Mouse (Mus musculus) bone marrow, adult 2 months (tissue): ENCODE data around the gene 6030458C11Rik. TPM values are rescaled to one million over a fixed set of nuclear protein-coding genes. Genes with fewer than 3 reads are reported as not detected.

ENCODE experiments used
- H3K27ac ChIP-seq: fragments of 200-500 bp; 2 replicates; pipeline ENCODE4 v1.5.1; 2012; ENCODE audit warnings: low read depth, mild to moderate bottlenecking, control low read depth, inconsistent platforms, low read length; ENCODE audit not compliant: control insufficient read depth, poor library complexity, insufficient read depth
- H3K4me1 ChIP-seq: fragments of 200-500 bp; 2 replicates; pipeline ENCODE4 v1.6.1; 2011; ENCODE audit warnings: low read length; ENCODE audit not compliant: control insufficient read depth, insufficient read depth
- H3K4me3 ChIP-seq: fragments of 200-500 bp; replicated peaks from 2 replicates; pipeline ENCODE3; 2011; ENCODE audit warnings: mild to moderate bottlenecking, low read depth, low read length, control low read depth; ENCODE audit not compliant: control insufficient read depth
- CTCF ChIP-seq: fragments of 200-500 bp; IDR thresholded peaks from 2 replicates; pipeline ENCODE4 v1.5.1; 2011; ENCODE audit warnings: low read length, control low read depth; ENCODE audit not compliant: control insufficient read depth, insufficient read depth
- POLR2A ChIP-seq: fragments of 200-500 bp; IDR thresholded peaks from 2 replicates; pipeline ENCODE4 v1.6.1; 2011; ENCODE audit warnings: low read depth, mild to moderate bottlenecking, control low read depth, low read length, borderline replicate concordance; ENCODE audit not compliant: control insufficient read depth
- WGBS: fragments of 180-500 bp; shearing (Covaris S2); methylation state at CpG from one replicate; pipeline ENCODE4 v1.1.7; 2018; 5-methylcytosine and 5-hydroxymethylcytosine counted together
- polyA plus RNA-seq: library from polyadenylated mRNA; stranded (reverse); fragments of >200 nt; gene quantifications from 2 replicates; pipeline ENCODE4 v1.2.4, GENCODE M21; 2011; ENCODE audit warnings: low replicate concordance; ENCODE audit not compliant: missing spikeins, insufficient read depth, insufficient read length

6030458C11Rik gene
- polyA plus RNA-seq, 1 experiment, result 21.3 TPM

- TF ChIP-seq CTCF (no peak), POLR2A (no peak)
- 65% methylated on average over 5 of the region's 5 CpGs for WGBS
- H3K4me1 ChIP-seq, result no peaks in the 10 kb centered on the region
- no peak overlapping the region for H3K27ac ChIP-seq
- H3K4me3 ChIP-seq, result no peak overlapping the region
Measured at GRCm38 (mm10) chr15:12788536-12788935, 35.9 kb downstream of the 6030458C11Rik start.

- Histone ChIP-seq H3K4me1 (no peaks in the 10 kb centered on the region), H3K27ac (no peak overlapping the region), H3K4me3 (no peak overlapping the region)
- 67% methylated on average over 15 of the region's 16 CpGs for WGBS
- TF ChIP-seq POLR2A, result no peak
- TF ChIP-seq CTCF, result no peak
Measured at GRCm38 (mm10) chr15:12781729-12782326, 42.6 kb downstream of the 6030458C11Rik start.

GRCm38 (mm10) chr15:12781296-12781695 is 43.2 kb downstream of the 6030458C11Rik start:
- Histone ChIP-seq H3K27ac (no peak overlapping the region), H3K4me3 (no peak overlapping the region), H3K4me1 (no peaks in the 10 kb centered on the region)
- TF ChIP-seq CTCF (no peak), POLR2A (no peak)
- WGBS, result 80% methylated on average over 6 of the region's 6 CpGs

- TF ChIP-seq POLR2A (no peak), CTCF (no peak)
- WGBS, result 70% methylated on average over 11 of the region's 11 CpGs
- Histone ChIP-seq H3K4me3 (no peak overlapping the region), H3K4me1 (no peaks in the 10 kb centered on the region), H3K27ac (no peak overlapping the region)
Measured at GRCm38 (mm10) chr15:12774149-12774753, 50.2 kb downstream of the 6030458C11Rik start.

GRCm38 (mm10) chr15:12770958-12771357 is 53.5 kb downstream of the 6030458C11Rik start:
- H3K27ac ChIP-seq, result no peak overlapping the region
- WGBS, result 79% methylated on average over 7 of the region's 7 CpGs
- H3K4me3 ChIP-seq, result no peak overlapping the region
- no peaks in the 10 kb centered on the region for H3K4me1 ChIP-seq
- TF ChIP-seq CTCF (no peak), POLR2A (no peak)

GRCm38 (mm10) chr15:12766848-12767247 is 57.6 kb downstream of the 6030458C11Rik start:
- H3K4me3 ChIP-seq, result no peak overlapping the region
- TF ChIP-seq POLR2A, result no peak
- TF ChIP-seq CTCF, result no peak
- no peak overlapping the region for H3K27ac ChIP-seq
- WGBS, result 45% methylated on average over 4 of the region's 4 CpGs
- no peaks in the 10 kb centered on the region for H3K4me1 ChIP-seq

- WGBS, result 79% methylated on average over 10 of the region's 10 CpGs
- Histone ChIP-seq H3K4me3 (no peak overlapping the region), H3K4me1 (no peaks in the 10 kb centered on the region), H3K27ac (no peak overlapping the region)
- TF ChIP-seq CTCF (no peak), POLR2A (no peak)
Measured at GRCm38 (mm10) chr15:12763147-12763546, 61.3 kb downstream of the 6030458C11Rik start.

- no peaks in the 10 kb centered on the region for H3K4me1 ChIP-seq
- TF ChIP-seq POLR2A (no peak), CTCF (no peak)
- WGBS, result 84% methylated on average over 11 of the region's 11 CpGs
- no peak overlapping the region for H3K27ac ChIP-seq
- no peak overlapping the region for H3K4me3 ChIP-seq
Measured at GRCm38 (mm10) chr15:12762258-12762913, 62.1 kb downstream of the 6030458C11Rik start.
